Mouse (Mus musculus): ENCODE results near the gene Ldha. TPM values are rescaled to one million over a fixed set of nuclear protein-coding genes. Genes with fewer than 3 reads are reported as not detected.

Ldha gene
- total RNA-seq, 2 experiments from 2014 or later: 439 to 878 TPM

DNA sequence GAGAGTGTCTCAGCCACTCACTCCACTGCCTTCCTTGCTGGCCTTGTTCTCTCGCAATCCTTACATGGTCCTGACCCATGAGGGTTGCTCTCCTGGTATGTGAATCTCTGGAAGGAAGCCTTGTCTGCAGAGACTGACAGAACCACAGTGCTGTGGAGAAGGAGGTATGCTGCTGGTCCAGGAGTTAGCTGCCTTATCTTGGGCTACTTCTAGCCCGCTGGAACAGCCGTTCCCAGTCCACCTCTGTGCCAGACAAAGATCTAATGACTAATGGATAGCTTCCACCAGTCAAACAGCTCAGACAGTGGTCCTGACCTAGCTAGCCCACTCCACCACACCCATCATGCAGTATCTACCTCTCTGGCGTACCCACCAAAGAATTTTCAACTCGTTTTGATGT is 4.9 kb upstream of the Ldha start:
- DNase-seq (ENCODE audit: low spot score in 2 of 2): no peak

DNA sequence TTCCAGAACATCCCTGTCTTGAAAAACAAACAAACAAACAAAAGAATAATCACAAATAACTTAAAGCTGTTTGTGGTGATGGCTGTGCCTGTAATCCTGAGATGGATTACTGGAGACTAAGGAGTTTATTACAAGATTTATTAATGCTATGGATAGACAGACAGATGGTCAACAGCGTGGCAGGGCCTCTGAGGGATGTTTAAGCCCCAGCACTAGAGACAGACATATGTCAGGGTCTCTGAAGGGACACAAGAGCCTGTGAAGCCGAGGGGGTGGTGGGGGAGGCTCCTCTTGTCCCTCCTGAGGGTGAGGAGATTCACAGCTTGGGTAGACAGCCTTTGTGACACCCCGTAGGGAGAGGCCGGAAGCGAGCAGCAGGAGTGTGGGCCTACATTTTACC is 4.2 kb upstream of the Ldha start:
- DNase-seq (ENCODE audit: low spot score in 2 of 2): no peak

DNA sequence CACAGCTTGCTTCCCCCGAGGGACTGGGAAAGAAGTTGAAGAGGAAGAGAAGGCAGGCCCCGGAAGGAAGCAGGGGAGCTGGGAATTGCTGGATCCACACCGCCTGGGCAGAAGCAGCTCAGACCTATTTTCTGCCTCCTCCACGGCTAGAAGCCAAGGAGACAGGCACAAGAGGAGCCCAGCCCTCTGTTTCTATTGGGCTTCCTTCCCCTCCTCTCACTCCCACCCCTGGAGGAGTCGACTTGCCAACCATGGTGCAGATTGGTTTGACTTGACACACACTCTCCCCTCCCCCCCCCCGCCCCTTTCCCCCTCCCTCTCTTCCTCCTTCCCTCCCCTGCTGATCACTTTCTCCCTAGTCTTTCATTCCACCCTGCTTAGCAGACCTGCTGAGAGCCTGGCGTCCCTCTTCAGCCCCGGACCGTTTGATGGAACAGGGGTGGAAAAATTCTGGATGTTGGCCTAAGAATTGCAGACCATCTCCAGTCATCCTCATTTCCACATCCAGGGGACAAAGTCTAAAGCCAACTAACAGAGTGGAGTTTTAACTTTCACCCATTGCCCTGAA is 3.1 kb upstream of the Ldha start:
- DNase-seq (ENCODE audit: low spot score in 2 of 2): no peak

DNA sequence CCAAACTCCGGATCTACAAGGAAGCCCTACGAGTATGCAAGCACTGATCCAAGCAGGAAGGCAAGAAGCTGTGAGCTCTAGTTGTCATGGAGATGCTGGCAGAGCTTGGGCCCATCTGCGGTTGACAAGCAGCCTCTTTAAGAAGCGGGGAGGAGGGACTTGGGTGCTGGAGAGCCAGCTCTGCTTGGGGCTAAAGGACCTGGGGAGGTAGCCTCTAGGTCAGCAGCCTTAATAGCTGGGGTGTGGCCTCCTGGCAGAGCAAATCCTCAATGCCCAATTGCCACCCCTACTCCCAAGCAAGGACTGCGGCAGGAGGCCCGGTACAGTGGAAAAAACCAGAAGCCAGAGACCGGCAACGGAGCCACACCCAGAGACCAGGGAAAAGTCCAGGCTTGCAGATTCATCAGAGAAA is 2.4 kb upstream of the Ldha start:
- peak; percentile 18 to 43 for DNase-seq (ENCODE audit: low spot score in 2 of 2)

DNA sequence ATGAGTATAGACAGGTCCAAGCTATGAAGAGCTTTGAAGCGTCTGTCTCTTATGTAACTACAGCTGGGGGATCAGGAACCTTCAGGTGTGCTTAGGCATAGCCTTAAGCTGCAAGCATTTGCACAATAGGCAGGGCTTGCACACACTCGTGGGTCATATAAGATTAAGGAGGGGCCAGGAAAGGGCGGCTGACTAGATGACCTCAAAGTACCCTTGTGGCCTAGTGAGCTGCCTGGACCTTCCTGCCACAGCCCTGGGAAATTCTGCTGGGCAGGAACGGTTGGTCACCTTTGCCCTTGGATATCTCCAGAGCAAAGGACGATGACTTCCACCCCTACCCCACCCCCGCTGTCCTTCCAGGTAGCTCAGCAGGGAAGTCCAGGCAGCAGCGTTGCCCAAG is 1.8 kb upstream of the Ldha start:
- no peak for DNase-seq (ENCODE audit: low spot score in 2 of 2)

DNA sequence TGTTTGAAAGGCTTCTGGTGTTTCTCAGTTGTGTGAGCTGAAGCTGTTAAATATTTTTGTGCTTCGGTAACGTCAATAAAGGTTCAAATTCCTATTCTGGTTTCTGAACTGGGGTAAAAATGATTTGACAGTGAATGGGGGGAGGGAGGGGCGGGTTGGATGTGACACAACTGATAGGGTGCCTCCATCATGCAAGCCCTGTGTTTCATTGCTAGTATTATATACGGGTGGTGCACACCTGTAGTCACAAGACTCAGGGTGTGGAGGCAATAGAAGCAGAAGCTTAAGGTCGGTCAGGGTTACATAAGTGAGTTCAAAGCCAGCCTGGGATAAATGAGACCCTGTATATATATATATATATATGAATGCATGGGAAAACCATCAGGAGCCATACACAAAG is 1.4 kb upstream of the Ldha start:
- DNase-seq (ENCODE audit: low spot score in 2 of 2): no peak

DNA sequence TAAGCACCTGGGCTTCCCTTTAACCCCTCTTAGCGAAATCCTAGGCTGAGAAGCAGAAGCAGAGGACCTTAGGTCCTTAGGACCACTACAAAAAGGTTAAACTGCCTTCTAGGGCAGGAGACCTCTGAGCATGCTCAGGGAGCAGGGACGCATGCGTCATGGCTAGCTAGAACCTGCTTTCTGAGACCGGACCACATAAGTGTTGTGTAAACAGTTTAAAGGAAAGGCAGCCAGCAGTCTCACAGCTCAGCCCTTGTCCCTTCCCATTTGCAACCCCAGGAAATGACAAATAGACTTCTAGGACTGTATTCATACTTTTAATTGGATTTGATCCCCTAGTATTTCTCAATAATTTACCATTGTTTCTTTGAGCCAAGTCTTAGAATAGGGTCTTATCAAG is 949 bp upstream of the Ldha start:
- no peak for DNase-seq (ENCODE audit: low spot score in 2 of 2)

DNA sequence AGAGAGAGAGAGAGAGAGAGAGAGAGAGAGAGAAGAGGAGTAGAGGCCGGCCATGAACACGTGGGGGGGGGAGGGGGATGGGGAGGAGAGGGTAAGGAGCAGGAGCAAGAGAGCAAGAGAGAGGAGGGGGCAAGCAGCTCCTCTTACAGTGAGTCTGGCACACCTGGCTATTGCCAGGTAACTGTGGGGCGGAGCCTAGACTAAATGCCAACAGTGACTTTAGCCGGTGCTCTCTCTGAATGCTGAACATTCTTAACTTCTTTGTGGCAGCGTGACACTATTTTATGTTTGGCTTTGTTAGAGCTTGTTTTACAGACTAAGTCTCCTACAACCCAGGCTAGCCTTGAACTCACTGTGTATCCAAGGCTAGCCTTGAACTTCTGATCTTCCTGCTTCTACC is 1.0 kb downstream of the Ldha start:
- no peak for DNase-seq (ENCODE audit: low spot score in 2 of 2)

DNA sequence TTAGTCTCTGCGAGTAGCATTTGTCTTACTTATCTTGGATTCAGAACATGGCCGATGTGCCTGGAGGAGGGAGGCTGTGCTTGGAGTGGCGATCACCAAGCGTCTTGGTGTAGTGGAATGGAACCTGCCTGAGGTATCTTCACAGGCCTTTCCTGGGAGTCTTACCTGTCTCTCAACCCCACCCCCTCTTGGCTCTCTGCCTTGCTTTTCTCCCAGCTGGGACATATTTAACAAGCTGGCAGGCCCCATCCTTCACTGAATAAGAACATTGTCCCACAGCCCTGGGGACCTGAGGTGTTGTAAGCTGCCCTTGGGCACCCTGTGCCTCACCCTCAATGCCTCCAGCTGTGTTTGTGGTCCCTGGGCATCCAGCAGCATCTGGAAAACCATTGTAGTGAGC is 2.3 kb downstream of the Ldha start:
- no peak for DNase-seq (ENCODE audit: low spot score in 2 of 2)

DNA sequence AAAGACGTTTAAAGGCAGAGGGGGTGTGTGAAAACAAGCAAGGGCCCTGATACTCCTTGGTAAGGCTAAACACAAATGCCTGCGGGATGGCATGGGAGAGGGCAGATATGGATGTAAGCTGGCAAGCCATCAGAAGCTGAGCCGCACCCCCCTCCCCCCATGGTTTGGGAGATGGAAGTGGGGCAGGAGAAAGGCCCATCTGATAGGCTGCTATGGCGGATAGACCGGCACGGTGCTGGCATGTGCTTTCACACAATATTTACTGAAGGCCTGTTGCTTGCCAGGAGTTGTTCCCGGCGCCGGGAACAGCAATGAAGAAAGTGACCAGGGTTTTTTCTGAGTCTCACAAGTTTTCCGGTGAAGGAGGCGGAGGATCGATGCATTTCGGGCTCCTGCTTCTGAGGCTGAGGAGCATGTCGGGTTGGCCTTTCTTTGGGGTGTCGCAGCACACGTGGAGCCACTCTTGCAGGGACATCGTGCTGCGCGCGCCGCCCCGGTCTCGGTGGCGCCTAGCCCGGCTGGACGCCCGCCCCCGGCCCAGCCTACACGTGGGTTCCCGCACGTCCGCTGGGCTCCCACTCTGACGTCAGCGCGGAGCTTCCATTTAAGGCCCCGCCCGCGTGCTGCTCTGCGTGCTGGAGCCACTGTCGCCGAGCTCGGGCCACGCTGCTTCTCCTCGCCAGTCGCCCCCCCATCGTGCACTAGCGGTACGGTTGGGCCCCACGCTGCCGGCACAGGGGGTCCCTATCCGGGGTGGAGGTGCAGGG is 4.1 kb downstream of the Ldha start:
- peak; percentile 94 to 95 for DNase-seq (ENCODE audit: low spot score in 2 of 2)

DNA sequence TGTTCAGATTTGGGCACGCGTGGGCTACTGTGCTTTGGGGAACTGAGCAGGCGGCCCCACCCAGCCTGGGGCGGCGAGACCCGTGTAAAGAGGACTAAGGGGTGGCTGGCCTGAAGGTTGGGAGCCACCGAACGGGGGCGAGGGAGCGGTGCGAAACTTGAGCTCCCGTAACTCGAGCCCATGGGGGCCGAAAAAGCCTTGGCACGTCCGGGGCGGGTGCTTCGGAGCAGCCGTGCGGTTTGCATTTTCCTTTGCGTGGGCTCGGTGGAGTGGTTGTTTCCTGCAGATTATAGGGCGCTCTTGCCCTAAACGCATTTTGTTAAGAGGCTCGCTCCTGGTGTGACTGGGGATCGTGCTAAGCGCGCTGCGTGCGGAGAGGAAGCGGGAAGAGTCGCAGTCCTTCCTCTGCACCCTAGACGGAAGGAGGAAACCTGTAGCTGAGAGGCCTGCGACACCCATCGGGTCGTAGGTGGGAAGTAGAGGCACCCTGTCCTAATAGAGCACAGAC is 4.8 kb downstream of the Ldha start:
- DNase-seq (ENCODE audit: low spot score in 2 of 2): peak; percentile 25 to 32

DNA sequence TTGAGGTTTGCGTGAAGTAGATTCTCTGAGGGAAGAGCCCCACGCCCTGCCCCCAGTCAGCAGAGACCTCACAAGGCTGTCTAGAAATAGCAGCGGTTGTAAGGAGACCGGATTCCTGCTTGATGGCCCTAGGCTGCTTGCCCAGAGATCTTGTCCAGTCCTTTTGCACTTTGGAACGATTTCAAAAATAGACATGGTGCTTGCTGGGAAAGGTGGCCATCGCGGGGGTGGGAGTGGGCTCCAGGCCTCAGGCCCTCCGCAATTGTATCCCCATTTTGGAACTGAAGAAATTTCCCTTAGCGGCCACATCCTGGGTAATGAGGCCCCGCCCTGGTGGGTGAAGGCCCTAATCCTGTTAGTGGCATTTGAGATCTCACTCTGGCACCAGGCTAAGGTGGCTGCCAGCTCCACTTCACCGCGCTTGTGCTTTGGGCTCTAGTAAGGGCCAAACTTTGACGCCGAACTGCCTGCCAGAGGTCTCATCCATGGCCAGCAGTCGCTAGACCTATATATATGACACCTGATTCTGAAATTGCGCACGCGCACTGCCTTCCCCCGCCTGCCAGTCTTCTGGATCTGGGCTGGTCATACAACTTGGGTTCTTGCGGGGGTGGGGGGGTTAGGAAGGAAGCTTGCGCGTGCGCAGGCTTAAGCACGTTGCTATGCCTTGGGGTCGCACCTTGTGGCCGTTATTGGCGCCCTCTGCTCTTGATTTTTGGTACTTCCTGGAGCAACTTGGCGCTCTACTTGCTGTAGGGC is 5.4 kb downstream of the Ldha start:
- peak; percentile 32 to 47 for DNase-seq (ENCODE audit: low spot score in 2 of 2)

DNA sequence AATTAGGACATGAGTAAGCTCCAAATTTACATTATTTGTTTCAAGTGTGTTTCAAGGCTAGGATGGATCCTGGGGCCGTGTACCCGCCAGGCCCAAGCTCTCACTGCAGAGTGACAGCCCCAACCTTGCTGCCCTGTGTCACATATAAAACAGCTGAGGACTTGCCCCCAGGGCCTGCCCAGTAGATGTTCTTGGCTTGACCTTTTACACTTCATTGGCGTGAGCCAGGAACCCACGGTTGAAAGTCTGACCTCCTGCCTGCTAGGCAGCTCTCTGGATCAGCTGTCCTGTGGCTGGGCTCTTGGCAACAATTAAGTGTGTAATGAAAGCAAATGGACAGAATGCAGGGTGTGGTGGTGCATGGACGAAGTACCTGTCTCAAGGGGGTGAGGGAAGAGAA is 8.0 kb downstream of the Ldha start:
- no peak for DNase-seq (ENCODE audit: low spot score in 2 of 2)

DNA sequence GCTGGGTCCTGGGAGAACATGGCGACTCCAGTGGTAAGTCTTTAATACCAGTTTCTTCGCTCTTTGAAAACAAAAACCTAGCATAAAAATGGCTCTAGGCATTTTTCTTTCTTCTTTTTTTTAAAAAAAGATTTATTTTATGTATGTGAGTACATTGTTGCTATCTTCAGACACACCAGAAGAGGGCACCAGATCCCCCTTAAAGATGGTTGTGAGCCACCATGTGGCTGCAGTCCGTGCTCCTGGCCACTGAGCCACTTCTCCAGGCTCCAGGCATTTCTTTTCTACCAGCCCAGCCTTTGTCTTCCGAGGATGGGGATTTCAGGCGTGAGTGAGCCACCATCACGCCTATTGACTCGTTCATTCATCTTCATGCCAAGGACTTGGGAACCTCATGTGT is 9.8 kb downstream of the Ldha start:
- no peak for DNase-seq (ENCODE audit: low spot score in 2 of 2)

DNA sequence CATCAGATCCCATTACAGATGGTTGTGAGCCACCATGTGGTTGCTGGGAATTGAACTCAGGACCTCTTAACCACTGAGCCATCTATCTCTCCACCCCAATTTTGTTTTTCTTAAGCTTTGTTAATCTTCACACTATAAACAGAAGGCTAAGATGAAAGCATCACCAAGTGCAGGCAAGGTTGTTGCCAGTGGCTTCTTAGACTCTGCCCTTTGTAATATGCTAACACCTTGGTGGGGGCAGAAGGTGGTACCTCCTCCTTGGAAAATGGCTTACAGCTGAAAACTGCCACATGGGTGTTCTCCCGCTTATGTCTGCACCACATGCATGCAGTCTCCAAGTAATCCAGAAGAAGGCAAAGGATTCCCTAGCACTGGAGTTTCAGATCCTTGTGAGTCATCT is 11.4 kb downstream of the Ldha start:
- no peak for DNase-seq (ENCODE audit: low spot score in 2 of 2)

DNA sequence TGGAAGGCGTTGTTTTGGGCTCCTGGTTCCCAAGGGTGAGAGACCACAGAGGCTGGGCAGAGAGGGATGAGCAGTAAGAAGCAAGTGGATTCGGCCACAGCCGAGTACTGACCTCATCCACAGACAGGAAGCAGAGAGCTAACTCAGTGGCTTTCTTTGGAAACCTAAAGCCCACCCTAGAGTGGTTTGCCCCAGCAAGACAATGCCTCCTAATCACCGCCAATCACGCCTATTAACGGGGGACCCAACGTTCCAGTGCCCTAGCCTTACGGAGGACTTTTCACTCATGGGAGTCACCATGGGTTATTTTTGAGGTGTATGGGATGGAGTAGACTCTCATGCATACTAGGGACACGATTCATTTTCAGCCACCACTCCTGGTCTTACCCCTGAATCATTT is 12.1 kb downstream of the Ldha start:
- no peak for DNase-seq (ENCODE audit: low spot score in 2 of 2)

DNA sequence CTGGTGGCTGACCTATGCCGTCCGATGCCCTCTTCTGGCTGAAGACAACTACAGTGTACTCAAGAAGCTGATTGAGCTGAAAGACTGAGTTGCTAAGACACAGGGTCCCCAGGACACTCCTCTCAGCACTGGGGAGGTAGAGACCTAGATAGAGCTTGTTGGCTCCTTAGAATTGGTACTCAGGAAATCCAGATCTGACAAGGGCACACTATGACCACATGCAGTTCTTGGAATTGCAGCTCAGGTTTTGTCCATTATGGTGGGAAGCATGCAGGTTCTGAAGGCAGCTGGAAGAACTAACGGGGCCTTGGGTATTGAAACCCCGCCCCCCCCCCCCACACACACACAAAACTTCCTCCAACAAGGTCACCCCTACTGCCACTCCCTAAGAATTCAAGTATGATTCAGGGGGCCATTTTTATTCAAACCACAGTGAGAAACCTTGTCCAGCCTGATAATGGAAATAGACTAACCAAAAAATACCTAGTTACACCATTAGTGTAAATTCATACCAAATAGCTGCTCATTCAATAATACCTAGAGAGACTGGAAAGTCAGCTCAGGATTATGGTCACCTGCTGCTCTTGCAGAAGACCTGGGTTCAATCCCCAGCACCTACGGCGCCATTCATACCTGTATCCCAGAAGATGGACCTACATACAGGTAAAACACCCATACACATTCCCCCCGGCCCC is 14.7 kb downstream of the Ldha start:
- no peak for DNase-seq (ENCODE audit: low spot score in 2 of 2)

DNA sequence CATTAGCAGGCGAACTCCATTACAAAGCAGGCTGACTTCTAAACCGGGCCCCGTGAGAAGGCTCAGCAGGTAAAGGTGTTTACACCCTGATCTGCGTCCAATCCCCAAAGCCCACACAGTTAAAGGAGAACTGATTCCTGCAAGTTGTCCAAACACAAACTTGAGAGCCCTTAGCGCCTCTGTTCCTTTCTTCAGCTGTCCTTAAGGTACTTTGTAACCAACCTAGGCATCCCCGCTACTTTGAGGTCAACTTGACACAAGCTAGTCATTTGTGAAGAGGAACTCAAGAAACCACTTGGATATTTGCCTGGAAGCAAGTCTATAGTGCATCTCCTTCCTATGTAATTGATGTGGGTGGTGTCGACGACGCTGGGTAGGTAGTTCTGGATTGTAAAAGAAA is 16.2 kb downstream of the Ldha start:
- DNase-seq (ENCODE audit: low spot score in 2 of 2): no peak

DNA sequence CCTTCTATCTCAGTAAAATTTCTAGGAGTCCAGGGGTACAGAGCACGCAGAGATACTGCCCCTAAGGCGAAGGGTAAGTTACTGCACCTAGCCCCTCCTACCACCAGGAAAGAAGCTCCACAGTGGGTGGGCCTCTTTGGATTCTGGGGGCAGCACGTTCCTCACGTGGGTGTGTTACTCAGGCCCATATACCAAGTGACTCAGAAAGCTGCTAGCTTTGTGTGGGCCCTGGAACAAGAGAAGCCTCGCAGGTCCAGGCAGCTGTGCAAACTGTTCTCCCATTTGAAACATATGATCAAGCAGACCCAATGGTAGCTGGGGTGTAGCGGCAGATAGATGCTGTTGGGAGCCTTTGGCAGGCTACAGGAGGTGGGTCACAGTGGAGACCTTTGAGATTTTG is 17.8 kb downstream of the Ldha start:
- no peak for DNase-seq (ENCODE audit: low spot score in 2 of 2)

DNA sequence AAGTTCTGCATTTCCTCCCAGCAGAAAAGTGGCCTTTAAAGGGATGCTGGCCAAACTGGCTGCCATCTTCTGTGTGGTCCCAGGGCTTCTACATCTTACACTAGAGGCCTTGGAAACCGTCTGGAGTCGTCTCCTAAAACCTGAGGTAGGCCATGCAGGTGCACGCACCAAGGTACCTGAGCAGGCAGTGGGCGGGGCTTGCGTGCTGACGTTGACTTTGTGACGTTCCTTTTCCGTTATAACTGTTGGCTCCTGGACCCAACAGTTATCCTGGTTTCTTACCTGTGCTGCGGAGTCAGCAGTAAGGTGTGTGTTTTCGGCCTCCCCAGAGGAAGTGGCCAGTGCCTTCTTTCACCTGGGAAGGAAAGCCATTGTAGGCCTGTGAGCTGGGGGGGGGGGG is 19.7 kb downstream of the Ldha start, which contains the start of gene Ldhc:
TSS of gene Ldhc (plus strand) at position 208 of the 400 bp plus-strand sequence.
- no peak for DNase-seq (ENCODE audit: low spot score in 2 of 2)

DNA sequence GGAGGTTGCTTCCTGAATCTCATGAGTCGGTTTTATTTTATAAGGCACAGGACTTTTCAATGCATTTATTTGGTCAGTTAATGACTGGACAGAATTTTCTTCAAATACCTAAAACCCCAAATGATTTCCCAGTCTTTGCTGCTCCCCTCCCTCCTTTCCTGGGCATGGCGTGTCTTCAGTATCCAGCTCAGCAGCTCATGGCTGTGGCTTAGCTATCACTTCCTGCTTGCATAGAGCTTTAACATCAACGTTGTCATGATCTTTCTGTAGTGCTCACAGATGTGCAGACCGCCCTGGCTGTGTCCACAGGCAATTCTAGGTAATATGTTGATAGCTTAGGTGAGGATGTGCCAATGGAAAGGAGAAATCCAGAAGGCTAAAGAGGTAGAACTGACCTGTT is 30.7 kb downstream of the Ldha start:
- DNase-seq (ENCODE audit: low spot score in 2 of 2): no peak

DNA sequence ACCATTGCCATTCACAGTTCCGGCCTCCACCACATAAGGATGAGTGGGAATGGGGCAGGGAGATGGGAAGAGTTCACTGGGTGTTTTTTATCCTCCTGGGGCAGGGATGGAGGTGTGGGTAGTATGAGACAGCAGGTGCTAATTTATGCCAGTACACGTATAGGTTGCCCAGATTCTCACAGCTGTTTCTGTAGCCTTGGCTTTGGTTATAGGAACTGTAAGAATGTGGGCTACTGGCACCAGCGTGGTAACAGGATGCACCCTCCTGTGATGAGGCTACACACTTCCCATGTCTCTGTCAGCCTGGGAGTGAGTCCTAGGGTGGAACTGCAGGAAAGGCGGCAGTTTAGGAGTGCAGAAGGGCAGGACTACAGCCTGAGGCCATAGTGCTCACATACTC is 35.6 kb downstream of the Ldha start:
- DNase-seq (ENCODE audit: low spot score in 2 of 2): no peak
